Mouse (Mus musculus): ENCODE measurements around the gene Gjc2. TPM values are rescaled to one million over a fixed set of nuclear protein-coding genes. Genes with fewer than 3 reads are reported as not detected.

Gjc2 gene
- polyA plus RNA-seq, 1 experiment from 2014 or later, result 0.29 TPM

GRCm38 (mm10) chr11:59226787-59227603 lies 44.0 kb upstream of the Gjc2 start:
- Histone ChIP-seq H3K4me3 (ENCODE audit: low read depth, low read length) (peak overlapping the region; percentile 100), H3K27me3 (ENCODE audit: insufficient read depth, low read length) (no peaks in the 10 kb centered on the region), H3K9me3 (ENCODE audit: low read length) (no peaks in the 10 kb centered on the region), H3K27ac (ENCODE audit: low read depth) (peak overlapping the region; percentile 98), H3K4me2 (ENCODE audit: low read depth, low read length) (peak overlapping the region; percentile 87), H3K36me3 (replicated peaks; ENCODE audit: insufficient read depth, low read length) (no peaks in the 10 kb centered on the region), H3K4me1 (ENCODE audit: insufficient read depth) (peaks cover 57% of the 10 kb centered on the region), H3K9ac (replicated peaks) (peak overlapping the region; percentile 100)
- DNase-seq (peak; percentile 34), ATAC-seq (no peak)
- TF ChIP-seq CTCF (IDR thresholded peaks at IDR 0.05; ENCODE audit: low read depth) (no peak), EP300 (IDR thresholded peaks at IDR 0.05; ENCODE audit: low read depth) (no peak)
- 2% methylated on average over 21 of the region's 21 CpGs for WGBS (ENCODE audit: insufficient replicate concordance)

GRCm38 (mm10) chr11:59226251-59226650 lies 43.2 kb upstream of the Gjc2 start:
- H3K27ac ChIP-seq (ENCODE audit: low read depth), result peak overlapping the region; percentile 11
- H3K36me3 ChIP-seq (replicated peaks; ENCODE audit: insufficient read depth, low read length), result no peaks in the 10 kb centered on the region
- peak overlapping the region; percentile 100 for H3K9ac ChIP-seq (replicated peaks)
- peak overlapping the region; percentile 100 for H3K4me3 ChIP-seq (ENCODE audit: low read depth, low read length)
- no peaks in the 10 kb centered on the region for H3K27me3 ChIP-seq (ENCODE audit: insufficient read depth, low read length)
- H3K4me2 ChIP-seq (ENCODE audit: low read depth, low read length), result peak overlapping the region; percentile 87
- H3K9me3 ChIP-seq (ENCODE audit: low read length), result no peaks in the 10 kb centered on the region
- peaks cover 64% of the 10 kb centered on the region for H3K4me1 ChIP-seq (ENCODE audit: insufficient read depth)
- TF ChIP-seq CTCF (IDR thresholded peaks at IDR 0.05; ENCODE audit: low read depth), result no peak
- TF ChIP-seq EP300 (IDR thresholded peaks at IDR 0.05; ENCODE audit: low read depth), result no peak
- DNase-seq (no peak), ATAC-seq (no peak)
- 22% methylated on average over 3 of the region's 3 CpGs for WGBS (ENCODE audit: insufficient replicate concordance)

GRCm38 (mm10) chr11:59225167-59225566 lies 42.2 kb upstream of the Gjc2 start:
- no peak for ATAC-seq
- TF ChIP-seq CTCF (IDR thresholded peaks at IDR 0.05; ENCODE audit: low read depth) (no peak), EP300 (IDR thresholded peaks at IDR 0.05; ENCODE audit: low read depth) (no peak)
- WGBS (ENCODE audit: insufficient replicate concordance), result 22% methylated on average over 2 of the region's 2 CpGs
- Histone ChIP-seq H3K4me1 (ENCODE audit: insufficient read depth) (peaks cover 71% of the 10 kb centered on the region), H3K9ac (replicated peaks) (peak overlapping the region; percentile 18; the same call in 1 of the 2 replicates), H3K4me2 (ENCODE audit: low read depth, low read length) (peak overlapping the region; percentile 87), H3K27me3 (ENCODE audit: insufficient read depth, low read length) (no peaks in the 10 kb centered on the region), H3K9me3 (ENCODE audit: low read length) (no peaks in the 10 kb centered on the region), H3K27ac (ENCODE audit: low read depth) (peak overlapping the region; percentile 46; the same call in 1 of the 2 replicates), H3K4me3 (ENCODE audit: low read depth, low read length) (peak overlapping the region; percentile 100), H3K36me3 (replicated peaks; ENCODE audit: insufficient read depth, low read length) (peaks cover 3% of the 10 kb centered on the region; the same call in 1 of the 2 replicates)
- DNase-seq, result no peak

- H3K4me2 ChIP-seq (ENCODE audit: low read depth, low read length), result peak overlapping the region; percentile 3; the same call in 1 of the 2 replicates
Observed at GRCm38 (mm10) chr11:59224470-59224869, 41.5 kb upstream of the Gjc2 start.

GRCm38 (mm10) chr11:59224025-59224424 lies 41.0 kb upstream of the Gjc2 start:
- peaks cover 3% of the 10 kb centered on the region; the same call in 1 of the 2 replicates for H3K36me3 ChIP-seq (replicated peaks; ENCODE audit: insufficient read depth, low read length)
- H3K4me2 ChIP-seq (ENCODE audit: low read depth, low read length), result no peak overlapping the region
- ATAC-seq, result no peak

More at GRCm38 (mm10) chr11:59224470-59224869, 41.5 kb upstream of the Gjc2 start:
- Histone ChIP-seq H3K4me1 (ENCODE audit: insufficient read depth) (peaks cover 77% of the 10 kb centered on the region), H3K9ac (replicated peaks) (no peak overlapping the region), H3K27me3 (ENCODE audit: insufficient read depth, low read length) (no peaks in the 10 kb centered on the region), H3K4me3 (ENCODE audit: low read depth, low read length) (no peak overlapping the region), H3K36me3 (replicated peaks; ENCODE audit: insufficient read depth, low read length) (peaks cover 3% of the 10 kb centered on the region; the same call in 1 of the 2 replicates), H3K9me3 (ENCODE audit: low read length) (no peaks in the 10 kb centered on the region), H3K27ac (ENCODE audit: low read depth) (peak overlapping the region; percentile 46)
- TF ChIP-seq EP300 (IDR thresholded peaks at IDR 0.05; ENCODE audit: low read depth), result no peak
- no peak for TF ChIP-seq CTCF (IDR thresholded peaks at IDR 0.05; ENCODE audit: low read depth)
- WGBS (ENCODE audit: insufficient replicate concordance), result 18% methylated on average over 2 of the region's 2 CpGs
- DNase-seq (no peak), ATAC-seq (no peak)

GRCm38 (mm10) chr11:59222306-59222705 lies 39.3 kb upstream of the Gjc2 start:
- Histone ChIP-seq H3K27me3 (ENCODE audit: insufficient read depth, low read length) (no peaks in the 10 kb centered on the region), H3K4me2 (ENCODE audit: low read depth, low read length) (peak overlapping the region; percentile 36), H3K4me1 (ENCODE audit: insufficient read depth) (peaks cover 79% of the 10 kb centered on the region), H3K36me3 (replicated peaks; ENCODE audit: insufficient read depth, low read length) (peaks cover 13% of the 10 kb centered on the region), H3K27ac (ENCODE audit: low read depth) (no peak overlapping the region; the same call in 1 of the 2 replicates), H3K9ac (replicated peaks) (no peak overlapping the region), H3K9me3 (ENCODE audit: low read length) (no peaks in the 10 kb centered on the region), H3K4me3 (ENCODE audit: low read depth, low read length) (no peak overlapping the region)
- DNase-seq, result no peak
- TF ChIP-seq CTCF (IDR thresholded peaks at IDR 0.05; ENCODE audit: low read depth) (no peak), EP300 (IDR thresholded peaks at IDR 0.05; ENCODE audit: low read depth) (no peak)
- ATAC-seq, result peak; percentile 37; the same call in 1 of the 2 replicates
- WGBS (ENCODE audit: insufficient replicate concordance), result 71% methylated on average over 4 of the region's 4 CpGs

More at GRCm38 (mm10) chr11:59224025-59224424, 41.0 kb upstream of the Gjc2 start:
- H3K4me3 ChIP-seq (ENCODE audit: low read depth, low read length), result no peak overlapping the region
- H3K27ac ChIP-seq (ENCODE audit: low read depth), result 0 out of 2 replicates have a peak overlapping the region, but pooled peaks have one; percentile 46
- no peak for TF ChIP-seq CTCF (IDR thresholded peaks at IDR 0.05; ENCODE audit: low read depth)
- TF ChIP-seq EP300 (IDR thresholded peaks at IDR 0.05; ENCODE audit: low read depth), result no peak
- H3K9me3 ChIP-seq (ENCODE audit: low read length), result no peaks in the 10 kb centered on the region
- WGBS (ENCODE audit: insufficient replicate concordance), result 63% methylated on average over 3 of the region's 3 CpGs
- no peak for DNase-seq
- H3K4me1 ChIP-seq (ENCODE audit: insufficient read depth), result peaks cover 77% of the 10 kb centered on the region
- no peaks in the 10 kb centered on the region for H3K27me3 ChIP-seq (ENCODE audit: insufficient read depth, low read length)
- H3K9ac ChIP-seq (replicated peaks), result no peak overlapping the region

All from liver, postnatal 0 days (tissue).